Mouse (Mus musculus) CH12.LX (cell line): Measurements from ENCODE around the gene Il6st.

ENCODE experiments used
- BHLHE40 ChIP-seq: IDR thresholded peaks from 2 replicates; pipeline ENCODE4 v1.6.1; 2011; ENCODE audit warnings: mild to moderate bottlenecking, low read depth, low read length, improper control_type of control experiment
- CTCF ChIP-seq, 2 experiments: IDR thresholded peaks in 1 of 2; conservative IDR thresholded peaks in 1 of 2; 2 replicates each; pipeline ENCODE4 v1.5.1; 2011 to 2012; ENCODE audit warnings: low read depth in 2 of 2, low read length in 2 of 2, improper control_type of control experiment in 1 of 2, inconsistent platforms in 1 of 2, mild to moderate bottlenecking in 1 of 2, moderate library complexity in 1 of 2
- E2F4 ChIP-seq: IDR thresholded peaks from 2 replicates; pipeline ENCODE4 v1.6.1; 2011; ENCODE audit warnings: low read depth, low read length, improper control_type of control experiment; ENCODE audit not compliant: insufficient replicate concordance
- EP300 ChIP-seq: IDR thresholded peaks from 2 replicates; pipeline ENCODE4 v1.6.1; 2011; ENCODE audit warnings: low read length, improper control_type of control experiment
- MAFK ChIP-seq: IDR thresholded peaks from 2 replicates; pipeline ENCODE4 v1.6.1; 2011; ENCODE audit warnings: low read length, improper control_type of control experiment; ENCODE audit not compliant: insufficient replicate concordance
- POLR2A ChIP-seq: IDR thresholded peaks from 2 replicates; pipeline ENCODE4 v1.6.1; 2011; ENCODE audit warnings: low read depth, mild to moderate bottlenecking, improper control_type of control experiment, low read length
- RAD21 ChIP-seq: IDR thresholded peaks from 2 replicates; pipeline ENCODE4 v1.6.1; 2011; ENCODE audit warnings: low read depth, mild to moderate bottlenecking, low read length, improper control_type of control experiment, moderate library complexity
- TBP ChIP-seq: conservative IDR thresholded peaks from 2 replicates; pipeline ENCODE4 v1.6.1; 2011; ENCODE audit warnings: low read depth, low read length, improper control_type of control experiment
- ZC3H11A ChIP-seq: IDR thresholded peaks from 2 replicates; pipeline ENCODE4 v1.6.1; 2012; ENCODE audit warnings: low read depth, mild to moderate bottlenecking, inconsistent platforms, low read length, improper control_type of control experiment

DNA sequence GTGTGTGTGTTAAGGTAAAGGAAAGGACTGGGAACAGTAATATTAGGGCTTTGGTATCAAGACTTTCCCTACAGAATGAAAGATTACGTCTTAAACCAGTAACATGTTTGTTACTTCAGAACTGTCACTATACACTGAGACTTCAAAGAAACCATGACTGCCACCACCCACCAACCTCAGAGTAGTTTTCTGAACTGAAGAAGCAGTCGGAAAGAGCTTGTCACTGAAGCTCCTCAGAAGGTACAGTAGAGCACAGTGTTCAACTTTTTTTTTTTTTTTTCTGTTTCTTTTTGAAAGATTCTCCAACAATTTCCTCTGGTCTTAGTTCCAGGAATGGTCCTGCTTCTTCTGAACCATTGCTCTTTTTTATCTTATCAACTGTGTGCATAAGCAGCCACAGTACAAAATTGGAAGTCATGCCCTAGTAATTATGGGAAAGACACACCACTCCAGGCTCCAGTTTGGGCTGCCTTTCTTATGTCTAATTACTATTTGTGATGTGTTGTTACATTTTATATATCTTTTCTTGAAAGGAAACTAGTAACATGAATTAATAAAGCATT lies 45.9 kb upstream of the Il6st start:
- TF ChIP-seq CTCF (conservative IDR thresholded peaks at IDR 0.05 in 1 of 2, IDR thresholded peaks at IDR 0.05 in 1 of 2; ENCODE audit: low read depth in 2 of 2, low read length in 2 of 2) (no peak), POLR2A (no peak), BHLHE40 (no peak), EP300 (no peak), E2F4 (no peak), RAD21 (no peak), TBP (no peak), ZC3H11A (no peak), MAFK (no peak)
